Mouse (Mus musculus) lung, postnatal 0 days (tissue): ENCODE measurements around the gene P2rx1.

Source experiments
- CTCF ChIP-seq: IDR thresholded peaks from 2 replicates; pipeline ENCODE4 v1.5.1; 2016; ENCODE audit warnings: antibody characterized with exemption, mild to moderate bottlenecking
- EP300 ChIP-seq: IDR thresholded peaks from 2 replicates; pipeline ENCODE4 v1.6.1; 2016; ENCODE audit warnings: antibody characterized with exemption, mild to moderate bottlenecking, control low read depth

- no peak for TF ChIP-seq CTCF
- TF ChIP-seq EP300 = no peak
Measured at GRCm38 (mm10) chr11:73036077-73036476, 37.2 kb downstream of the P2rx1 start.
